Mouse (Mus musculus): ENCODE measurements at regions not wholly inside any gene's neighbourhood (a gene's known extent, or its start where the extent isn't known, plus 50 kb on each side); places are given as distances from the start of the nearest gene placed in this dataset.

- H3K79me2 ChIP-seq (ENCODE audit: control insufficient read depth, insufficient read depth, low read length, poor library complexity), result no peaks in the 10 kb centered on the region
- no peaks in the 10 kb centered on the region for H3K4me1 ChIP-seq (ENCODE audit: control insufficient read depth in 1 of 2, insufficient read depth in 2 of 2, low read length in 2 of 2)
- H3K27me3 ChIP-seq (ENCODE audit: control insufficient read depth in 1 of 2, insufficient read depth in 2 of 2, low read length in 2 of 2), result peaks cover 1 to 4% of the 10 kb centered on the region in 2 experiments; a peak in 3 of 4 replicates
- no peak for TF ChIP-seq HCFC1 (IDR thresholded peaks at IDR 0.05; ENCODE audit: low read depth, low read length)
- no peak for TF ChIP-seq MAX (IDR thresholded peaks at IDR 0.05; ENCODE audit: low read length)
- no peak for TF ChIP-seq MEF2A (IDR thresholded peaks at IDR 0.05; ENCODE audit: extremely low read depth, insufficient replicate concordance, low read depth, low read length, poor library complexity, severe bottlenecking)
- no peak for TF ChIP-seq USF2 (IDR thresholded peaks at IDR 0.05; ENCODE audit: borderline replicate concordance in 1 of 2, insufficient read depth in 1 of 2, low read depth in 1 of 2, low read length in 2 of 2)
- no peak for TF ChIP-seq EP300 (IDR thresholded peaks at IDR 0.05; ENCODE audit: low read depth in 1 of 2, low read length in 2 of 2)
- TF ChIP-seq CHD2 (IDR thresholded peaks at IDR 0.05; ENCODE audit: low read length), result no peak
- TF ChIP-seq USF1 (IDR thresholded peaks at IDR 0.05; ENCODE audit: low read depth, low read length), result no peak
- TF ChIP-seq MYC (IDR thresholded peaks at IDR 0.05; ENCODE audit: low read depth, low read length), result no peak
- no peak for DNase-seq (ENCODE audit: low read depth, low spot score)
- H3K9me3 ChIP-seq (replicated peaks; ENCODE audit: insufficient read depth, low read length), result no peaks in the 10 kb centered on the region
- H3K36me3 ChIP-seq (ENCODE audit: control insufficient read depth in 1 of 2, insufficient read depth in 2 of 2, low read length in 2 of 2), result no peaks in the 10 kb centered on the region
- no peak overlapping the region for H3K4me3 ChIP-seq (ENCODE audit: control insufficient read depth in 1 of 2, insufficient read depth in 1 of 2, low read depth in 2 of 2, low read length in 2 of 2)
- no peak overlapping the region for H3K27ac ChIP-seq (ENCODE audit: control insufficient read depth, low read depth, low read length)
- H3K9ac ChIP-seq (ENCODE audit: control insufficient read depth, low read depth, low read length, poor library complexity, severe bottlenecking), result no peak overlapping the region
Observed at GRCm38 (mm10) chr16:49644416-49644815, 54.6 kb upstream of the Ift57 start.

GRCm38 (mm10) chr16:49646479-49646878 lies 52.6 kb upstream of the Ift57 start:
- Histone ChIP-seq H3K79me2 (ENCODE audit: control insufficient read depth, insufficient read depth, low read length, poor library complexity) (no peaks in the 10 kb centered on the region), H3K9ac (ENCODE audit: control insufficient read depth, low read depth, low read length, poor library complexity, severe bottlenecking) (no peak overlapping the region), H3K9me3 (replicated peaks; ENCODE audit: insufficient read depth, low read length) (no peaks in the 10 kb centered on the region), H3K36me3 (ENCODE audit: control insufficient read depth in 1 of 2, insufficient read depth in 2 of 2, low read length in 2 of 2) (no peaks in the 10 kb centered on the region), H3K27me3 (ENCODE audit: control insufficient read depth in 1 of 2, insufficient read depth in 2 of 2, low read length in 2 of 2) (peaks cover 6 to 10% of the 10 kb centered on the region in 2 experiments), H3K4me3 (ENCODE audit: control insufficient read depth in 1 of 2, insufficient read depth in 1 of 2, low read depth in 2 of 2, low read length in 2 of 2) (no peak overlapping the region), H3K27ac (ENCODE audit: control insufficient read depth, low read depth, low read length) (no peak overlapping the region), H3K4me1 (ENCODE audit: control insufficient read depth in 1 of 2, insufficient read depth in 2 of 2, low read length in 2 of 2) (no peaks in the 10 kb centered on the region)
- no peak for DNase-seq (ENCODE audit: low read depth, low spot score)
- TF ChIP-seq USF2 (IDR thresholded peaks at IDR 0.05; ENCODE audit: borderline replicate concordance in 1 of 2, insufficient read depth in 1 of 2, low read depth in 1 of 2, low read length in 2 of 2) (no peak), CHD1 (IDR thresholded peaks at IDR 0.05; ENCODE audit: low read depth, low read length) (no peak), NELFE (IDR thresholded peaks at IDR 0.05; ENCODE audit: low read depth, low read length) (no peak), KAT2A (conservative IDR thresholded peaks at IDR 0.05; ENCODE audit: low read depth, low read length) (no peak), POLR2AphosphoS2 (IDR thresholded peaks at IDR 0.05; ENCODE audit: low read length) (no peak), MAX (IDR thresholded peaks at IDR 0.05; ENCODE audit: low read length) (no peak), USF1 (IDR thresholded peaks at IDR 0.05; ENCODE audit: low read depth, low read length) (no peak), MAZ (IDR thresholded peaks at IDR 0.05; ENCODE audit: low read depth, low read length) (no peak), CHD2 (IDR thresholded peaks at IDR 0.05; ENCODE audit: low read length) (no peak), JUND (IDR thresholded peaks at IDR 0.05; ENCODE audit: low read depth, low read length) (no peak), GATA1 (IDR thresholded peaks at IDR 0.05; ENCODE audit: low read depth, low read length) (no peak), RAD21 (IDR thresholded peaks at IDR 0.05; ENCODE audit: low read depth, low read length) (peak; percentile 33), E2F4 (IDR thresholded peaks at IDR 0.05; ENCODE audit: borderline replicate concordance, low read depth, low read length) (no peak), MYC (IDR thresholded peaks at IDR 0.05; ENCODE audit: low read depth, low read length) (no peak), POLR2AphosphoS5 (IDR thresholded peaks at IDR 0.05; ENCODE audit: borderline replicate concordance, low read depth, low read length) (no peak), ZNF384 (IDR thresholded peaks at IDR 0.05; ENCODE audit: low read depth, low read length) (no peak), TBP (IDR thresholded peaks at IDR 0.05; ENCODE audit: low read depth, low read length) (no peak), MAFK (IDR thresholded peaks at IDR 0.05; ENCODE audit: borderline replicate concordance, low read depth, low read length) (no peak), SMC3 (IDR thresholded peaks at IDR 0.05; ENCODE audit: low read depth, low read length) (peak; percentile 32), ZMIZ1 (IDR thresholded peaks at IDR 0.05; ENCODE audit: low read depth, low read length) (no peak), MXI1 (IDR thresholded peaks at IDR 0.05; ENCODE audit: low read depth, low read length) (no peak), MEF2A (IDR thresholded peaks at IDR 0.05; ENCODE audit: extremely low read depth, insufficient replicate concordance, low read depth, low read length, poor library complexity, severe bottlenecking) (no peak), SIN3A (IDR thresholded peaks at IDR 0.05; ENCODE audit: low read length) (no peak), ZC3H11A (IDR thresholded peaks at IDR 0.05; ENCODE audit: low read depth, low read length) (peak; percentile 17; the same call in 1 of the 2 replicates), POLR2A (IDR thresholded peaks at IDR 0.05; ENCODE audit: control insufficient read depth in 1 of 2, insufficient read depth in 1 of 2, low read depth in 1 of 2, low read length in 2 of 2, poor library complexity in 1 of 2) (no peak), CTCF (IDR thresholded peaks at IDR 0.05 in 2 of 3, conservative IDR thresholded peaks at IDR 0.05 in 1 of 3; ENCODE audit: control insufficient read depth in 1 of 3, insufficient read depth in 1 of 3, low read depth in 2 of 3, low read length in 3 of 3, poor library complexity in 1 of 3, severe bottlenecking in 1 of 3) (peak in 1 of 3 experiments; percentile 7; a peak in 2 of 6 replicates), RCOR1 (IDR thresholded peaks at IDR 0.05; ENCODE audit: low read depth, low read length) (no peak)

Data from MEL (cell line).